Mouse (Mus musculus) right cerebral cortex, postnatal 10 days (tissue): ENCODE measurements around the gene Hmgcll1.
A peak's percentile ranks its signal among the peaks of the same experiment; 100 is the strongest.

Source experiments
- DNase-seq, 2 experiments: peaks; one replicate each; pipeline ENCODE4 v3.0.0; 2021; ENCODE audit warnings: low spot score in 2 of 2

Gene Hmgcll1

DNA sequence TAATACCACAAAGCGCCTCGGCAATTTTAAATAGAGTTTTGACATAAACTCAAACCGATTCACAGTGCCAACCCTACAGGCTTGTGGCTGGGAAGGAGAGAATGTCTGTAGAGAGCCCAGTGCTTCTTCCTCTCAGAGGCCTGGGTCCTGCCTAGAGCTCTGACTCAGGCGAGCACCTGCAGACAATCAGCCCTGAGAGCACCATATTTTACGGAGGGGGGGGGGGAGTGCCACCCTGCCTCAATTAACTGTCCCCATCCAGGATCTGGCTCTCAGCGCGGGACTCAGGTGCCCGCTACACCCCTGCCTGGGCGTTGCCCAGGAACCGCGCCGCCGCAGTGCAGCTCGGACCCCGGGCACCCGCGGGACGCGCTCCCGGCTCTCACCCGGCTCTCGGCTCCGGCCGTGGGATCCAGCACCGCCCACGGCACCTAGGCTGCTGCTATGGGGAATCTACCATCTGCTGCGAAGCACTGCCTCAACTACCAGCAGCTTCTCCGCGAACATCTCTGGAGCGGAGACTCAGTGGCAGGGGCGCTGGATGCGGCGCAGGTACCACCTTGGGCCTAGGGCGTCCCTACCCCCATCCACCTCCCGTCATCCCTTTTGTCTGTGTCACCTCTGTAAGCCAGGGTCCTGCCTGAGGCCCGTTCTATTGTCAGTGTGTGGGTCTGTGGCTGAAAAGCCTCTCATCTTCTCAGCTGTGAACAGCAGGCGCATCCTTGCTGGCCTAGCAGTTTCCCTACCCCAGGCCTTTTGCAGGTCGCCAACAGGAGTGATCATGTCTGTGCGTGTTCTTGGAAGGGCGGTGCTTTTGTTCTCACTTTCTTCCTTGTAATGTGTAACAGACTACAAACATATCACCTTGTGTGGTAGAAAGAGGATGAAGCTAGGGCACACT lies at the start of gene Hmgcll1:
Gene Hmgcll1, plus strand, starts transcription at position 225 of the 901 bp plus-strand sequence.
- DNase-seq, result peak; percentile 73 to 79

DNA sequence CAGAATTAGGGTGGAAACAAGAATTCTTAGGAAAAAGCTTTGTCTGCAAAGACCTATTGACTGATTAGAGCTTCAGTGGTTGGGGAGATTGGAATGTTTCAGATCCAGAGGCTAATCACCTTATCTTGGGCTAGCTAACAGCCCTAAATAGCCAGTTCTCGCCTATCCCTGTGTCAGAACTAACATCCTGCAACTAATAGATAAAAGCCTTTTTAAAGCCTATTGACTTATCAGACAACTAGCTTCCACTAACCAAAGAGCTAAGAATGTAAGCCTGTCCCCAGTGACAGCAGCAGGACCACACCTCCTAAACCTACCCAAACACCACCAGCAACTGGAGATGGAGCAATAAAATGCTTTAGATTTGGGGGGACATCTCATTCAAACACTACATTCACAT lies 34.6 kb upstream of the Hmgcll1 start:
- no peak for DNase-seq

DNA sequence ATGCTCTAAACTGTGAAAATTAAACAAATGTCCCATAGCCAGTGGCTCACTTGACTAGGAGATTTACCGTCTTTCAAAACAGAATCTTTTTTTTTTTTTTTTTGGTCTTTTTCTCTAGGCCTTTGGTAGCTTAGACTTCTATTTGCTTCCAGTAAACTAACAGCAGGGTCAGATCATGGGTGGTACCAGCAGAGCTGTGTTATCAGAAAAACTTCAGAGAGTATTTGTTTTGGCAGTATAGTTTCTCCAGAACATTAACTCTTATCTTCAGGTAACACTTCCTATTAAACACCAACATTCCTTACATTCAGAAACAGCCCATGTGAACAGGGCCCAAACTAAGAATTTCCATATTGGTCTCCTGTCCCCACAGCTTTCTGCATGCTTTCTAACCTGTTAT lies 33.5 kb upstream of the Hmgcll1 start:
- no peak for DNase-seq

DNA sequence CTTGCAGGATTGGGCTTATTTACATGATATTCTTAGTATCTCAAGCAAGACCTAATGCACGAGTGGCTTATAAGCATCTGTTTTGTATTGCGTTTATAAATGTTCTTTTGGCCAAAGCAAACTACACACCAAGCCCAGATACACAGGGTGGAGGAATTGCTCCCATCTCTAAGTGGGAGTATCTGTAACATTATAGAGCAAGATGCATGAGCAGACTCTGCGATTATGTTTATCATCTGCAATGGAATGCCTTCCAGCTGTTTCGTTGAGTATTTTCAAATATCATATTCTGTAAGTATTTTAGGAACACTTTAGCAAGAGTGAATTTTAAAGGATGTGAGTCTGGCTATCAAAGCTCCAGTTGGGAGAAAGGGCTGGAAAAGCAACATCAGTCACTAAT lies 25.2 kb upstream of the Hmgcll1 start:
- DNase-seq, result no peak

DNA sequence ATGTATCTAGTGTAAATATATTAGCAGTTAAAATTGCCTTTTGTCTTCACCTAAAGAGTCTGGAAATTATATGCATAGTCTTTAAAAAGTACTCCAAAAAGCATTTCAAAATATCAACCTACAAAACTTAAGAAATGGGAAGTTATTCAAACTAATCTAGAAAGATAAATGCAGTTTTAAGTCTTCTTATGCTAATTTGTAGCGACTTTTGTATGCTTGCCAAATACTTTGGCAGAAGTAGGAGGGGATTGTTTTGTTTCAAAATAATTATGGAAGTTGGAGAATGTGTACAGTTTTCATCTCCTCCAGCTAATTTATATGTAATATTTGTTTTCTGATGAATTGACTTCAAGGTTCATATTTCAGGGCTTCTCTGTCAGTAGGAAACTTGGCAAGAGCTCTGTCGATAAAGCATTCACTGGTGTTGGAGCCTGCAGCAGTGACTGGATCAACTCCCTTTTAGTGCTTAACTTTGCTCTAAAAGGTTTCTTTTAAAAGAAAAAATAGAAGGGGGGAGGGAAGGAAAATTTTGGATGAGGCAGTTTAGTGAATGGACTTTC lies 15.8 kb upstream of the Hmgcll1 start:
- DNase-seq, result no peak

DNA sequence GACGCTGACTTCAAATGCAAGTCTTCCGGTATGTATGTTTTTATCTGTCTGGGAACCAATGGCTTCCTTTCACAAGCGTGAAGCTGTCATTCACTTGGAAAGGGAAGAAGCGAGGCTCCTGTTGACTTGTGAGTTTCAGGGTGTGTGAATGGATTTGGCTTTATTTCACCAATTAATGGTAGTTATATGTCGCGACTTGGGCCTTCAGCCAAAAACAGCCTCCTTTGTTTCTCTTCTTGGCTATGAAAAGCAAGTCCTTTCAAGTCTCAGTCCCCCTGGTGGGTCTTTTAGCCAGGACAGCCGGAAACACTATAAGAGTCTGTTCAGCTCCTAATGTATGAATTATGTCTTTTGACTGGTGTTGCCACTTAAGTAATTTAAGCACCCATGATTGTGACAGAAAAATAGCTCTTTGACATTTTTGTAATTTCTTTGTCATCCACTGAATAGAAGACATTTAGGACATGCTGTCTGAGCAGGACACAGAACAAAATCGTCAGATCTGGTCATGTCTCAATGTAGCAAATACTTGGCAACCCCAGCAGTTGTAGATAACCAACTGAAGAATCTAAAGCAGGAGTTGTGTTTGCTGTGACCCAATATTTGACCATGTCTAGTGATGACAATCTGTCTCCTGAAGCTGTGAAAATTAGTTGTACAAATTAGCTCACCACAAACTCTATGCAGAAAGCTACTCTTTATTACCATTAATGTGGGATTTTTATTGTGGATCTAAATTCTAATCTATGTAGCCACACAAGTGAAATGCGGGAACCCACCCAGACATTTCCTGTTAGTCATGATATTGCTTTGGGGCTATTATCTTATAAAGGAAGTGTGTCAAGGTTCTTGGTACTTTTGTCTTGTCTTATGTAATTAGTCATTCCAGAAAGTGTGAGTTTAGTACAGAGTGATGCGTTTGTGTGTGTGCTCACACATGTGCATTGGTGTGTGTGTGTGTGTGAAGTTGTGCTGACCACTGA lies 13.5 kb upstream of the Hmgcll1 start:
- DNase-seq, result peak; percentile 31

- DNase-seq, result no peak
Measured at GRCm38 (mm10) chr9:76003066-76003465, 11.6 kb upstream of the Hmgcll1 start.

DNA sequence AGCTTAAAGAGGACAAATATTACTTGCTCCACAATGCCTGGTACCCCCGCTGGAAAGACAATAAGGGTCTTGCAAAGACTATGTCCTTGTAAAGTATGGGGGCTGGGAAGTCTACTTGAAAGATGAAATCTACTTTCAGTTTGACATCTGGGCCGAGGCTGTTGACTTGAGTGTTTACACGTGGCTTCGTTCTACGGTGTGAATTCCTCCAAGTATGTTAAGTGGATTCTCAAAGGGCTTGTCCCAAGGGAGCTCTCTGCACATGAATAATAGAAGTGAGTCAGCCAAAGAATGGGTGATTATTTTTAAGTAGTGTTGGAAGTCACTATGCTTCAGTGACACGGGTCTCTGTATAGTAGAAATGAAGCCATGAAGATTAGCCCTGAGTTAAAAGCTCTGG lies 11.0 kb upstream of the Hmgcll1 start:
- no peak for DNase-seq

- DNase-seq, result no peak
Measured at GRCm38 (mm10) chr9:76007342-76007970, 7.2 kb upstream of the Hmgcll1 start.

GRCm38 (mm10) chr9:76013789-76014188 lies 866 bp upstream of the Hmgcll1 start:
- no peak for DNase-seq

DNA sequence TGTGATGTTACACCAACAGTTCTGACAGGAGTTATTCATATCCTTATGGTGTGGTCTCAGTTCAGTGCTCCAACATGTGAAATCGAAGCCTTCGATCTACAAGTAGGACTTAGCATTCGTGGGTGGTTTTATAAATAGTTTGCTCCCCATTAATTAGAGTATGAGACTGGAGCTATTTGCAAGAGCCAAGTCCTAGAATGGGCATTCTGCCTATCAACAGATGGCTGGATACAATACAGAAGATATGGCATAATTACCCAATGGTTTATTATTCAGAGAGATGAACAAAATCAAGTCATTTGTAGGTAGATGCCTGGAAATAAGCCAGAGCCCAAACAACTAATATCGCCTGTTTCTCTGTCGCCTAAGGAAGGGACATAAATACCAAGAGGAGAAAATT lies 1.3 kb downstream of the Hmgcll1 start:
- DNase-seq, result no peak

DNA sequence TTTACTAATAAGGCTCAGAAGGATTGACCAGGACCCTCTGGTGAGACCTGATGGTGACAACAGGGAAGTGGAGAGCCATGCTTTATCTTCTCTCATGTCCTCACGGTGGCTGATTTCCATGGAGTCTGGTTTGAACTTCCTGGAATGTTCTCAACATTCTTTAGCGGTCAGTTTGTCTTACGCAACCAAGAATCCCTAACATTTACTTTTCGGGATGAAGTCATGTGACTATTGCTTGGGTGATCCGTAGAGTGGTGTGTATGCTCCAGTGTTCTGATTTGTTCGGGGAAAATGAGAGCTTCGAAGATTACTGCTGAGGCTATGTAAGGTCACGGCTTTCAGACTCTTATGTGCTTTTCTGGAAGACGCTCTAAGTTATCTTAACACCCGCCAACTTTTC lies 1.9 kb downstream of the Hmgcll1 start:
- DNase-seq, result no peak

- no peak for DNase-seq
Measured at GRCm38 (mm10) chr9:76023551-76023973, 8.9 kb downstream of the Hmgcll1 start.

- DNase-seq, result peak in 1 of 2 experiments; percentile 49
Measured at GRCm38 (mm10) chr9:76024277-76025246, 9.9 kb downstream of the Hmgcll1 start.

- no peak for DNase-seq
Measured at GRCm38 (mm10) chr9:76029471-76030199, 15.0 kb downstream of the Hmgcll1 start.

GRCm38 (mm10) chr9:76035058-76035457 lies 20.4 kb downstream of the Hmgcll1 start:
- no peak for DNase-seq

- no peak for DNase-seq
Measured at GRCm38 (mm10) chr9:76038327-76039103, 23.9 kb downstream of the Hmgcll1 start.

GRCm38 (mm10) chr9:76039711-76040110 lies 25.1 kb downstream of the Hmgcll1 start:
- DNase-seq, result peak in 1 of 2 experiments; percentile 37

DNA sequence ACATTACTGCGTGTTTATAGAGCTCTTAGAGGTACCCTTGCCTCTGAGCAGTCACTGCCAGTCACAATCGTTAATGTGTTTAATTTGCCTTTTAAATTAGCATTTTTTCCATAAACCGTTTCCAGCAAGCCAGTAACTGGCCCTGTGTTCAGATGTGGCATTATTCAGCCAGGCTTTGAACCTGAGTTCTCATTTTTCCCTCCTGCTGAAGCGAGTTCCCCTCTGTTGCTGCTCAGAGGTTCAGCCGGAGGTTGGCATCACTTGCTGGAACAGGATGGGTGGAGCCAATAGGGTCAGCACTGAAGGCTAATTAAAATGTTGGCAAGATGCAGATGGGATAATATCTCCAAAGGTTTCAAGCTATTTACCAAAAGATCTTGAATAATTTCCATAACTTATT lies 28.7 kb downstream of the Hmgcll1 start:
- DNase-seq, result no peak
